Mouse (Mus musculus) liver, embryonic 14.5 days (tissue): Measurements from ENCODE around the gene Gmpr. TPM values are rescaled to one million over a fixed set of nuclear protein-coding genes. Genes with fewer than 3 reads are reported as not detected.
A peak's percentile ranks its signal among the peaks of the same experiment; 100 is the strongest.

Experiments
- ATAC-seq: fragments of 200-750 bp; cut with Nextera tagmentation; 2 replicates; pipeline ENCODE4 v1.8.0; 2017; ENCODE audit warnings: moderate number of reproducible peaks, mild to moderate bottlenecking, moderate library complexity; ENCODE audit not compliant: insufficient read depth
- DNase-seq, 3 experiments: peaks; one replicate each; pipeline ENCODE4 v3.0.0-alpha.2; 2012 to 2013; ENCODE audit warnings: low read depth in 3 of 3, low spot score in 3 of 3
- H3K27ac ChIP-seq: fragments of 300-500 bp; sonication (generic); 2 replicates; pipeline ENCODE4 v1.5.1; 2014; ENCODE audit warnings: moderate library complexity, mild to moderate bottlenecking, control low read depth, inconsistent platforms
- H3K27me3 ChIP-seq: fragments of 300-500 bp; sonication (generic); 2 replicates; pipeline ENCODE4 v1.6.1; 2014; ENCODE audit warnings: mild to moderate bottlenecking, low read length, moderate library complexity; ENCODE audit not compliant: control insufficient read depth, insufficient read depth
- H3K36me3 ChIP-seq: fragments of 300-500 bp; sonication (generic); replicated peaks from 2 replicates; pipeline ENCODE4 v1.6.1; 2014; ENCODE audit warnings: low read depth; ENCODE audit not compliant: control insufficient read depth, insufficient read depth
- H3K4me1 ChIP-seq, 2 experiments: fragments of 200-500 bp in 1 of 2; fragments of 300-500 bp in 1 of 2; sonication (generic) in 1 of 2; replicated peaks; 2 replicates each; pipeline ENCODE4 v1.6.1; 2012 to 2014; ENCODE audit warnings: antibody characterized with exemption in 1 of 2, inconsistent platforms in 1 of 2, low read length in 1 of 2; ENCODE audit not compliant: control insufficient read depth in 2 of 2, insufficient read depth in 2 of 2
- H3K4me2 ChIP-seq: fragments of 300-500 bp; sonication (generic); 2 replicates; pipeline ENCODE4 v1.6.1; 2014; ENCODE audit warnings: low read depth, mild to moderate bottlenecking, control low read depth, moderate library complexity
- H3K4me3 ChIP-seq, 2 experiments: fragments of 200-500 bp in 1 of 2; fragments of 300-500 bp in 1 of 2; sonication (generic) in 1 of 2; 2 replicates each; pipeline ENCODE4 v1.5.1; 2012 to 2014; ENCODE audit warnings: low read depth in 2 of 2, low read length in 2 of 2, mild to moderate bottlenecking in 2 of 2, control low read depth in 1 of 2, inconsistent platforms in 1 of 2, moderate library complexity in 1 of 2; ENCODE audit not compliant: insufficient read depth in 1 of 2
- H3K9ac ChIP-seq: fragments of 300-500 bp; sonication (generic); replicated peaks from 2 replicates; pipeline ENCODE4 v1.6.1; 2014; ENCODE audit warnings: mild to moderate bottlenecking, control low read depth, moderate library complexity
- H3K9me3 ChIP-seq: fragments of 300-500 bp; sonication (generic); 2 replicates; pipeline ENCODE4 v1.6.1; 2016; ENCODE audit warnings: low read length, mixed read lengths; ENCODE audit not compliant: control insufficient read depth
- CTCF ChIP-seq: IDR thresholded peaks from 2 replicates; pipeline ENCODE4 v1.5.1; 2016; ENCODE audit warnings: antibody characterized with exemption, low read depth, control low read depth
- EP300 ChIP-seq: IDR thresholded peaks from 2 replicates; pipeline ENCODE4 v1.6.1; 2016; ENCODE audit warnings: antibody characterized with exemption, low read depth
- WGBS: fragments of 180-500 bp; shearing (Covaris S2); extraction: QIAGEN DNeasy Blood & Tissue Kit; methylation state at CpG from one replicate; pipeline ENCODE4 v1.1.7; 2014; ENCODE audit not compliant: insufficient replicate concordance; 5-methylcytosine and 5-hydroxymethylcytosine counted together
- polyA plus RNA-seq, 2 experiments: library from polyadenylated mRNA; depleted of rRNA in 1 of 2; stranded (reverse) in 1 of 2; unstranded in 1 of 2; fragments of >200 nt; fragmentation: Nextera tagmentation in 1 of 2; extraction: Ambion mirVana in 1 of 2; gene quantifications; 2 replicates each; pipeline versions ENCODE4 v1.2.1 to v1.2.3; 2012 to 2014

Gmpr gene
- polyA plus RNA-seq, 2 experiments: 155 to 295 TPM

DNA sequence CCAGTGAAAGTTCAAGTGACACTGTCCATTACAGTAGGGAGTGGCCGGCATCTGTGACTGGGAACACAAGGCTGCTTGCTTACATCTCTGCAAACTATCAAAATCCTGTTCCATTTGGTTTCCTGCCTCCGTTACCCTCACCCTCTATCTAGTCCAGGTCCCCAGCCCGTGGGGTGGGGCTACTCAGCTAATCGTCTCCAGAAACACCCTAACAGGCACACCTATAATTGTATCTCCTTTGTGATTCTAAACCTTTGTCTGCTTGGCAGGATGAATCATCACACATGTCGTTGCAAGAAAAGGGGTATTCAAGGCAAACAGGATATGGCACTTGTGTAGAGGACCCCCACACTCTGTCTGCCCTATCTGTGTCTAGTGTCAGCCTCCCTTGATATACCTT, 40.3 kb downstream of the Gmpr start:
- TF ChIP-seq CTCF (no peak), EP300 (no peak)
- ATAC-seq: peak; percentile 24; the same call in 1 of the 2 replicates
- H3K4me1 ChIP-seq: peaks cover 36 to 55% of the 10 kb centered on the region in 2 experiments
- peak overlapping the region; percentile 39 to 53; a peak in 3 of 4 replicates for H3K4me3 ChIP-seq
- peak in 2 of 3 experiments; percentile 46 to 47 for DNase-seq
- peak overlapping the region; percentile 58 for H3K9ac ChIP-seq
- WGBS: 18% methylated on average over 5 of the region's 5 CpGs
- peak overlapping the region; percentile 75 for H3K4me2 ChIP-seq
- H3K27ac ChIP-seq: peak overlapping the region; percentile 77
- no peaks in the 10 kb centered on the region for H3K9me3 ChIP-seq
- H3K27me3 ChIP-seq: no peaks in the 10 kb centered on the region
- H3K36me3 ChIP-seq: peaks cover 69% of the 10 kb centered on the region

GRCm38 (mm10) chr13:45553674-45554073, 46.4 kb downstream of the Gmpr start:
- DNase-seq: no peak
- Histone ChIP-seq H3K4me1 (peaks cover 0 to 6% of the 10 kb centered on the region in 2 experiments; a peak in 2 of 4 replicates), H3K27ac (no peak overlapping the region), H3K4me2 (no peak overlapping the region), H3K4me3 (no peak overlapping the region), H3K9ac (no peak overlapping the region), H3K27me3 (no peaks in the 10 kb centered on the region), H3K36me3 (peaks cover 15% of the 10 kb centered on the region), H3K9me3 (no peaks in the 10 kb centered on the region)
- 79% methylated on average over 7 of the region's 7 CpGs for WGBS
- TF ChIP-seq EP300 (no peak), CTCF (no peak)
- no peak for ATAC-seq

- H3K4me3 ChIP-seq: no peak overlapping the region
- no peaks in the 10 kb centered on the region for H3K36me3 ChIP-seq
- H3K9ac ChIP-seq: no peak overlapping the region
- DNase-seq (no peak), ATAC-seq (0 out of 2 replicates have a peak, but pooled peaks have one; percentile 43)
- 39% methylated on average over 4 of the region's 4 CpGs for WGBS
- peaks cover 3% of the 10 kb centered on the region in 2 experiments; a peak in 2 of 4 replicates for H3K4me1 ChIP-seq
- H3K27me3 ChIP-seq: no peaks in the 10 kb centered on the region
- H3K9me3 ChIP-seq: no peaks in the 10 kb centered on the region
- no peak overlapping the region for H3K4me2 ChIP-seq
- no peak overlapping the region for H3K27ac ChIP-seq
- TF ChIP-seq CTCF (no peak), EP300 (no peak)
Observed at GRCm38 (mm10) chr13:45558367-45558766, 51.1 kb downstream of the Gmpr start.

- TF ChIP-seq EP300 (no peak), CTCF (no peak)
- H3K36me3 ChIP-seq: no peaks in the 10 kb centered on the region
- no peak overlapping the region for H3K4me3 ChIP-seq
- ATAC-seq: no peak
- DNase-seq: no peak
- no peaks in the 10 kb centered on the region for H3K27me3 ChIP-seq
- 78% methylated on average over 3 of the region's 3 CpGs for WGBS
- H3K9me3 ChIP-seq: no peaks in the 10 kb centered on the region
- H3K9ac ChIP-seq: no peak overlapping the region
- peaks cover 3% of the 10 kb centered on the region in 2 experiments; a peak in 2 of 4 replicates for H3K4me1 ChIP-seq
- H3K27ac ChIP-seq: no peak overlapping the region
- H3K4me2 ChIP-seq: no peak overlapping the region
Observed at GRCm38 (mm10) chr13:45559258-45559657, 52.0 kb downstream of the Gmpr start.

GRCm38 (mm10) chr13:45560543-45560942, 53.3 kb downstream of the Gmpr start:
- DNase-seq (peak in 1 of 3 experiments; percentile 32), ATAC-seq (no peak)

More at GRCm38 (mm10) chr13:45560543-45560942, 53.3 kb downstream of the Gmpr start:
- Histone ChIP-seq H3K27me3 (no peaks in the 10 kb centered on the region), H3K4me2 (no peak overlapping the region), H3K4me3 (no peak overlapping the region), H3K9ac (no peak overlapping the region), H3K36me3 (no peaks in the 10 kb centered on the region), H3K27ac (no peak overlapping the region), H3K4me1 (peaks cover 3% of the 10 kb centered on the region in 2 experiments; a peak in 2 of 4 replicates), H3K9me3 (no peaks in the 10 kb centered on the region)
- WGBS: 58% methylated on average over 7 of the region's 7 CpGs
- TF ChIP-seq EP300 (no peak), CTCF (peak; percentile 77)
